Mouse (Mus musculus) olfactory bulb, adult 2 months (tissue): ENCODE results near the gene Lyrm9.

Source experiments
- CTCF ChIP-seq: fragments of 200-500 bp; IDR thresholded peaks from 2 replicates; pipeline ENCODE4 v1.5.1; 2012; ENCODE audit warnings: low read depth, mild to moderate bottlenecking, low read length, moderate library complexity; ENCODE audit not compliant: insufficient read depth
- POLR2A ChIP-seq: fragments of 200-500 bp; IDR thresholded peaks from 2 replicates; pipeline ENCODE4 v1.6.1; 2012; ENCODE audit warnings: mild to moderate bottlenecking, low read depth, low read length, moderate library complexity; ENCODE audit not compliant: insufficient read depth

- no peak for TF ChIP-seq CTCF
- TF ChIP-seq POLR2A: no peak
Measured at GRCm38 (mm10) chr11:78841987-78842386, 15.6 kb downstream of the Lyrm9 start.
